Mouse (Mus musculus): ENCODE measurements around the gene Dpm2. TPM values are rescaled to one million over a fixed set of nuclear protein-coding genes. Genes with fewer than 3 reads are reported as not detected.
A peak's percentile ranks its signal among the peaks of the same experiment; 100 is the strongest.

The Dpm2 gene
- 107 and 110 TPM in 2 replicates for polyA plus RNA-seq (2014; fragmentation: Nextera tagmentation; extraction: Ambion mirVana)

GRCm38 (mm10) chr2:32570698-32571494 is at the start of gene Dpm2:
Gene Dpm2, plus strand, starts transcription at chr2:32570858.
- H3K4me3 ChIP-seq (ENCODE audit: low read depth, low read length), result peak within 1 kb of the TSS; percentile 80
- no peaks in the 10 kb centered on the region for H3K27me3 ChIP-seq (replicated peaks; ENCODE audit: control insufficient read depth, insufficient read depth, low read length)
- H3K4me2 ChIP-seq (ENCODE audit: low read depth, low read length), result peak within 1 kb of the TSS; percentile 96
- 2% methylated on average over 36 of the region's 36 CpGs for WGBS
- peaks cover 7% of the 10 kb centered on the region for H3K4me1 ChIP-seq (ENCODE audit: control insufficient read depth, insufficient read depth, low read length)
- peaks cover 38% of the 10 kb centered on the region for H3K36me3 ChIP-seq (ENCODE audit: control insufficient read depth, insufficient read depth, low read length)
- DNase-seq (ENCODE audit: low spot score) (peak; percentile 97), ATAC-seq (ENCODE audit: low read depth) (peak; percentile 87)
- peak within 1 kb of the TSS; percentile 82 for H3K9ac ChIP-seq (ENCODE audit: low read depth, low read length)
- no peaks in the 10 kb centered on the region for H3K9me3 ChIP-seq (ENCODE audit: control insufficient read depth, low read length)
- H3K27ac ChIP-seq (replicated peaks; ENCODE audit: low read depth, low read length), result peak within 1 kb of the TSS; percentile 71

- Histone ChIP-seq H3K4me3 (ENCODE audit: low read depth, low read length) (no peak overlapping the region), H3K36me3 (ENCODE audit: control insufficient read depth, insufficient read depth, low read length) (no peaks in the 10 kb centered on the region), H3K4me2 (ENCODE audit: low read depth, low read length) (no peak overlapping the region), H3K27ac (replicated peaks; ENCODE audit: low read depth, low read length) (no peak overlapping the region), H3K27me3 (replicated peaks; ENCODE audit: control insufficient read depth, insufficient read depth, low read length) (no peaks in the 10 kb centered on the region), H3K4me1 (ENCODE audit: control insufficient read depth, insufficient read depth, low read length) (no peaks in the 10 kb centered on the region), H3K9me3 (ENCODE audit: control insufficient read depth, low read length) (no peaks in the 10 kb centered on the region), H3K9ac (ENCODE audit: low read depth, low read length) (no peak overlapping the region)
- no peak for DNase-seq (ENCODE audit: low spot score)
- WGBS, result 88% methylated on average over 13 of the region's 13 CpGs
- ATAC-seq (ENCODE audit: low read depth), result no peak
Measured at GRCm38 (mm10) chr2:32524536-32525031, 46.1 kb upstream of the Dpm2 start.

GRCm38 (mm10) chr2:32525816-32526215 is 44.8 kb upstream of the Dpm2 start:
- 84% methylated on average over 12 of the region's 12 CpGs for WGBS
- no peak overlapping the region for H3K4me3 ChIP-seq (ENCODE audit: low read depth, low read length)
- no peaks in the 10 kb centered on the region for H3K4me1 ChIP-seq (ENCODE audit: control insufficient read depth, insufficient read depth, low read length)
- H3K27ac ChIP-seq (replicated peaks; ENCODE audit: low read depth, low read length), result no peak overlapping the region
- H3K9ac ChIP-seq (ENCODE audit: low read depth, low read length), result no peak overlapping the region
- no peak for DNase-seq (ENCODE audit: low spot score)
- H3K36me3 ChIP-seq (ENCODE audit: control insufficient read depth, insufficient read depth, low read length), result no peaks in the 10 kb centered on the region
- no peaks in the 10 kb centered on the region for H3K27me3 ChIP-seq (replicated peaks; ENCODE audit: control insufficient read depth, insufficient read depth, low read length)
- no peak overlapping the region for H3K4me2 ChIP-seq (ENCODE audit: low read depth, low read length)
- no peaks in the 10 kb centered on the region for H3K9me3 ChIP-seq (ENCODE audit: control insufficient read depth, low read length)
- ATAC-seq (ENCODE audit: low read depth), result no peak

GRCm38 (mm10) chr2:32527468-32527966 is 43.1 kb upstream of the Dpm2 start:
- H3K4me2 ChIP-seq (ENCODE audit: low read depth, low read length), result no peak overlapping the region
- no peaks in the 10 kb centered on the region for H3K27me3 ChIP-seq (replicated peaks; ENCODE audit: control insufficient read depth, insufficient read depth, low read length)
- no peak for DNase-seq (ENCODE audit: low spot score)
- no peaks in the 10 kb centered on the region for H3K4me1 ChIP-seq (ENCODE audit: control insufficient read depth, insufficient read depth, low read length)
- no peak overlapping the region for H3K4me3 ChIP-seq (ENCODE audit: low read depth, low read length)
- no peak for ATAC-seq (ENCODE audit: low read depth)
- no peaks in the 10 kb centered on the region for H3K9me3 ChIP-seq (ENCODE audit: control insufficient read depth, low read length)
- no peak overlapping the region for H3K9ac ChIP-seq (ENCODE audit: low read depth, low read length)
- H3K36me3 ChIP-seq (ENCODE audit: control insufficient read depth, insufficient read depth, low read length), result no peaks in the 10 kb centered on the region
- H3K27ac ChIP-seq (replicated peaks; ENCODE audit: low read depth, low read length), result no peak overlapping the region
- 74% methylated on average over 14 of the region's 14 CpGs for WGBS

- Histone ChIP-seq H3K9me3 (ENCODE audit: control insufficient read depth, low read length) (no peaks in the 10 kb centered on the region), H3K27ac (replicated peaks; ENCODE audit: low read depth, low read length) (no peak overlapping the region), H3K27me3 (replicated peaks; ENCODE audit: control insufficient read depth, insufficient read depth, low read length) (no peaks in the 10 kb centered on the region), H3K4me2 (ENCODE audit: low read depth, low read length) (no peak overlapping the region), H3K4me1 (ENCODE audit: control insufficient read depth, insufficient read depth, low read length) (peaks cover 2% of the 10 kb centered on the region; the same call in 1 of the 2 replicates), H3K36me3 (ENCODE audit: control insufficient read depth, insufficient read depth, low read length) (no peaks in the 10 kb centered on the region), H3K9ac (ENCODE audit: low read depth, low read length) (no peak overlapping the region), H3K4me3 (ENCODE audit: low read depth, low read length) (no peak overlapping the region)
- no peak for ATAC-seq (ENCODE audit: low read depth)
- no peak for DNase-seq (ENCODE audit: low spot score)
- 65% methylated on average over 1 of the region's 1 CpGs for WGBS
Measured at GRCm38 (mm10) chr2:32528326-32528725, 42.3 kb upstream of the Dpm2 start.

- Histone ChIP-seq H3K4me2 (ENCODE audit: low read depth, low read length) (no peak overlapping the region), H3K9ac (ENCODE audit: low read depth, low read length) (no peak overlapping the region), H3K4me3 (ENCODE audit: low read depth, low read length) (no peak overlapping the region), H3K27ac (replicated peaks; ENCODE audit: low read depth, low read length) (no peak overlapping the region), H3K27me3 (replicated peaks; ENCODE audit: control insufficient read depth, insufficient read depth, low read length) (no peaks in the 10 kb centered on the region), H3K9me3 (ENCODE audit: control insufficient read depth, low read length) (no peaks in the 10 kb centered on the region), H3K36me3 (ENCODE audit: control insufficient read depth, insufficient read depth, low read length) (no peaks in the 10 kb centered on the region), H3K4me1 (ENCODE audit: control insufficient read depth, insufficient read depth, low read length) (peaks cover 13% of the 10 kb centered on the region)
- DNase-seq (ENCODE audit: low spot score), result no peak
- 73% methylated on average over 2 of the region's 2 CpGs for WGBS
- ATAC-seq (ENCODE audit: low read depth), result no peak
Measured at GRCm38 (mm10) chr2:32530479-32530878, 40.2 kb upstream of the Dpm2 start.

GRCm38 (mm10) chr2:32533163-32533562 is 37.5 kb upstream of the Dpm2 start:
- no peak for DNase-seq (ENCODE audit: low spot score)
- Histone ChIP-seq H3K27ac (replicated peaks; ENCODE audit: low read depth, low read length) (no peak overlapping the region), H3K4me3 (ENCODE audit: low read depth, low read length) (no peak overlapping the region), H3K9ac (ENCODE audit: low read depth, low read length) (no peak overlapping the region), H3K4me1 (ENCODE audit: control insufficient read depth, insufficient read depth, low read length) (peaks cover 26% of the 10 kb centered on the region), H3K4me2 (ENCODE audit: low read depth, low read length) (no peak overlapping the region), H3K9me3 (ENCODE audit: control insufficient read depth, low read length) (no peaks in the 10 kb centered on the region), H3K27me3 (replicated peaks; ENCODE audit: control insufficient read depth, insufficient read depth, low read length) (no peaks in the 10 kb centered on the region), H3K36me3 (ENCODE audit: control insufficient read depth, insufficient read depth, low read length) (no peaks in the 10 kb centered on the region)
- WGBS, result 76% methylated on average over 2 of the region's 2 CpGs
- ATAC-seq (ENCODE audit: low read depth), result no peak

- no peak for ATAC-seq (ENCODE audit: low read depth)
- WGBS, result 8% methylated on average over 13 of the region's 13 CpGs
Measured at GRCm38 (mm10) chr2:32534061-32534732, 36.5 kb upstream of the Dpm2 start.

More at GRCm38 (mm10) chr2:32534061-32534732, 36.5 kb upstream of the Dpm2 start:
- Histone ChIP-seq H3K4me2 (ENCODE audit: low read depth, low read length) (peak overlapping the region; percentile 67), H3K27me3 (replicated peaks; ENCODE audit: control insufficient read depth, insufficient read depth, low read length) (no peaks in the 10 kb centered on the region), H3K36me3 (ENCODE audit: control insufficient read depth, insufficient read depth, low read length) (no peaks in the 10 kb centered on the region), H3K4me3 (ENCODE audit: low read depth, low read length) (peak overlapping the region; percentile 92), H3K4me1 (ENCODE audit: control insufficient read depth, insufficient read depth, low read length) (peaks cover 32% of the 10 kb centered on the region), H3K9ac (ENCODE audit: low read depth, low read length) (peak overlapping the region; percentile 67), H3K9me3 (ENCODE audit: control insufficient read depth, low read length) (no peaks in the 10 kb centered on the region), H3K27ac (replicated peaks; ENCODE audit: low read depth, low read length) (peak overlapping the region; percentile 93)
- DNase-seq (ENCODE audit: low spot score), result peak; percentile 77
